Mouse (Mus musculus): ENCODE measurements around the gene Lifr. TPM values are rescaled to one million over a fixed set of nuclear protein-coding genes. Genes with fewer than 3 reads are reported as not detected.

Lifr gene
- polyA plus RNA-seq, 1 experiment from 2014 or later, result 31.4 TPM

GRCm38 (mm10) chr15:7189678-7190454, 99.5 kb downstream of the Lifr start:
- H3K4me2 ChIP-seq, result no peak overlapping the region
- WGBS (ENCODE audit: insufficient replicate concordance), result 64% methylated on average over 22 of the region's 22 CpGs
- H3K27ac ChIP-seq (ENCODE audit: low read depth, low read length), result peak overlapping the region; percentile 46
- no peaks in the 10 kb centered on the region for H3K9me3 ChIP-seq (replicated peaks; ENCODE audit: control insufficient read depth, low read length)
- H3K4me1 ChIP-seq (ENCODE audit: control insufficient read depth, insufficient read depth, low read length), result peaks cover 10% of the 10 kb centered on the region
- H3K36me3 ChIP-seq (ENCODE audit: control insufficient read depth, insufficient read depth, low read length), result peaks cover 8% of the 10 kb centered on the region; the same call in 1 of the 2 replicates
- H3K27me3 ChIP-seq (ENCODE audit: control insufficient read depth, insufficient read depth, low read length), result no peaks in the 10 kb centered on the region
- no peak overlapping the region for H3K9ac ChIP-seq (ENCODE audit: low read depth, low read length)
- ATAC-seq (replicated peaks; ENCODE audit: insufficient number of reproducible peaks, low FRiP score, low TSS enrichment), result peak; percentile 58; the same call in 1 of the 2 replicates
- H3K4me3 ChIP-seq (ENCODE audit: low read depth, low read length), result no peak overlapping the region

GRCm38 (mm10) chr15:7191074-7191473, 100.7 kb downstream of the Lifr start:
- Histone ChIP-seq H3K4me3 (ENCODE audit: low read depth, low read length) (no peak overlapping the region), H3K4me2 (no peak overlapping the region), H3K9ac (ENCODE audit: low read depth, low read length) (no peak overlapping the region), H3K27me3 (ENCODE audit: control insufficient read depth, insufficient read depth, low read length) (no peaks in the 10 kb centered on the region), H3K36me3 (ENCODE audit: control insufficient read depth, insufficient read depth, low read length) (0 out of 2 replicates have a peak, but pooled peaks cover 6% of the 10 kb centered on the region), H3K27ac (ENCODE audit: low read depth, low read length) (no peak overlapping the region), H3K9me3 (replicated peaks; ENCODE audit: control insufficient read depth, low read length) (no peaks in the 10 kb centered on the region), H3K4me1 (ENCODE audit: control insufficient read depth, insufficient read depth, low read length) (peaks cover 11% of the 10 kb centered on the region)
- 79% methylated on average over 4 of the region's 4 CpGs for WGBS (ENCODE audit: insufficient replicate concordance)
- no peak for ATAC-seq (replicated peaks; ENCODE audit: insufficient number of reproducible peaks, low FRiP score, low TSS enrichment)

GRCm38 (mm10) chr15:7192582-7192981, 102.2 kb downstream of the Lifr start:
- Histone ChIP-seq H3K4me2 (no peak overlapping the region), H3K4me1 (ENCODE audit: control insufficient read depth, insufficient read depth, low read length) (peaks cover 11% of the 10 kb centered on the region), H3K36me3 (ENCODE audit: control insufficient read depth, insufficient read depth, low read length) (0 out of 2 replicates have a peak, but pooled peaks cover 6% of the 10 kb centered on the region), H3K27me3 (ENCODE audit: control insufficient read depth, insufficient read depth, low read length) (no peaks in the 10 kb centered on the region), H3K4me3 (ENCODE audit: low read depth, low read length) (no peak overlapping the region), H3K27ac (ENCODE audit: low read depth, low read length) (no peak overlapping the region), H3K9me3 (replicated peaks; ENCODE audit: control insufficient read depth, low read length) (no peaks in the 10 kb centered on the region), H3K9ac (ENCODE audit: low read depth, low read length) (no peak overlapping the region)
- WGBS (ENCODE audit: insufficient replicate concordance), result 91% methylated on average over 2 of the region's 2 CpGs
- ATAC-seq (replicated peaks; ENCODE audit: insufficient number of reproducible peaks, low FRiP score, low TSS enrichment), result no peak

- no peaks in the 10 kb centered on the region for H3K9me3 ChIP-seq (replicated peaks; ENCODE audit: control insufficient read depth, low read length)
- H3K9ac ChIP-seq (ENCODE audit: low read depth, low read length), result no peak overlapping the region
- no peak overlapping the region for H3K4me3 ChIP-seq (ENCODE audit: low read depth, low read length)
- H3K4me2 ChIP-seq, result 0 out of 2 replicates have a peak overlapping the region, but pooled peaks have one; percentile 4
- H3K27me3 ChIP-seq (ENCODE audit: control insufficient read depth, insufficient read depth, low read length), result no peaks in the 10 kb centered on the region
- peaks cover 11% of the 10 kb centered on the region for H3K4me1 ChIP-seq (ENCODE audit: control insufficient read depth, insufficient read depth, low read length)
- no peak for ATAC-seq (replicated peaks; ENCODE audit: insufficient number of reproducible peaks, low FRiP score, low TSS enrichment)
- H3K36me3 ChIP-seq (ENCODE audit: control insufficient read depth, insufficient read depth, low read length), result 0 out of 2 replicates have a peak, but pooled peaks cover 6% of the 10 kb centered on the region
- H3K27ac ChIP-seq (ENCODE audit: low read depth, low read length), result peak overlapping the region; percentile 7; the same call in 1 of the 2 replicates
- 28% methylated on average over 13 of the region's 13 CpGs for WGBS (ENCODE audit: insufficient replicate concordance)
Measured at GRCm38 (mm10) chr15:7194147-7194720, 103.8 kb downstream of the Lifr start.

- Histone ChIP-seq H3K27ac (ENCODE audit: low read depth, low read length) (peak overlapping the region; percentile 7; the same call in 1 of the 2 replicates), H3K4me3 (ENCODE audit: low read depth, low read length) (no peak overlapping the region), H3K9me3 (replicated peaks; ENCODE audit: control insufficient read depth, low read length) (no peaks in the 10 kb centered on the region), H3K36me3 (ENCODE audit: control insufficient read depth, insufficient read depth, low read length) (0 out of 2 replicates have a peak, but pooled peaks cover 6% of the 10 kb centered on the region), H3K9ac (ENCODE audit: low read depth, low read length) (no peak overlapping the region), H3K4me2 (no peak overlapping the region), H3K27me3 (ENCODE audit: control insufficient read depth, insufficient read depth, low read length) (no peaks in the 10 kb centered on the region), H3K4me1 (ENCODE audit: control insufficient read depth, insufficient read depth, low read length) (peaks cover 11% of the 10 kb centered on the region)
- WGBS (ENCODE audit: insufficient replicate concordance), result 39% methylated on average over 6 of the region's 6 CpGs
- ATAC-seq (replicated peaks; ENCODE audit: insufficient number of reproducible peaks, low FRiP score, low TSS enrichment), result no peak
Measured at GRCm38 (mm10) chr15:7194748-7195221, 104.4 kb downstream of the Lifr start.

GRCm38 (mm10) chr15:7197652-7198445, 107.4 kb downstream of the Lifr start:
- Histone ChIP-seq H3K4me3 (ENCODE audit: low read depth, low read length) (no peak overlapping the region), H3K27ac (ENCODE audit: low read depth, low read length) (no peak overlapping the region), H3K9ac (ENCODE audit: low read depth, low read length) (no peak overlapping the region), H3K27me3 (ENCODE audit: control insufficient read depth, insufficient read depth, low read length) (no peaks in the 10 kb centered on the region), H3K9me3 (replicated peaks; ENCODE audit: control insufficient read depth, low read length) (no peaks in the 10 kb centered on the region), H3K4me2 (no peak overlapping the region), H3K36me3 (ENCODE audit: control insufficient read depth, insufficient read depth, low read length) (no peaks in the 10 kb centered on the region), H3K4me1 (ENCODE audit: control insufficient read depth, insufficient read depth, low read length) (peaks cover 23% of the 10 kb centered on the region)
- WGBS (ENCODE audit: insufficient replicate concordance), result 73% methylated on average over 3 of the region's 3 CpGs
- ATAC-seq (replicated peaks; ENCODE audit: insufficient number of reproducible peaks, low FRiP score, low TSS enrichment), result no peak

- H3K4me3 ChIP-seq (ENCODE audit: low read depth, low read length), result no peak overlapping the region
Measured at GRCm38 (mm10) chr15:7198816-7199215, 108.4 kb downstream of the Lifr start.

GRCm38 (mm10) chr15:7200286-7200685, 109.9 kb downstream of the Lifr start:
- Histone ChIP-seq H3K27ac (ENCODE audit: low read depth, low read length) (no peak overlapping the region), H3K4me1 (ENCODE audit: control insufficient read depth, insufficient read depth, low read length) (peaks cover 28% of the 10 kb centered on the region), H3K4me3 (ENCODE audit: low read depth, low read length) (no peak overlapping the region), H3K9me3 (replicated peaks; ENCODE audit: control insufficient read depth, low read length) (no peaks in the 10 kb centered on the region), H3K4me2 (no peak overlapping the region), H3K27me3 (ENCODE audit: control insufficient read depth, insufficient read depth, low read length) (no peaks in the 10 kb centered on the region), H3K36me3 (ENCODE audit: control insufficient read depth, insufficient read depth, low read length) (no peaks in the 10 kb centered on the region), H3K9ac (ENCODE audit: low read depth, low read length) (no peak overlapping the region)
- 57% methylated on average over 6 of the region's 6 CpGs for WGBS (ENCODE audit: insufficient replicate concordance)
- no peak for ATAC-seq (replicated peaks; ENCODE audit: insufficient number of reproducible peaks, low FRiP score, low TSS enrichment)

More at GRCm38 (mm10) chr15:7198816-7199215, 108.4 kb downstream of the Lifr start:
- 65% methylated on average over 2 of the region's 2 CpGs for WGBS (ENCODE audit: insufficient replicate concordance)
- no peaks in the 10 kb centered on the region for H3K9me3 ChIP-seq (replicated peaks; ENCODE audit: control insufficient read depth, low read length)
- no peak overlapping the region for H3K4me2 ChIP-seq
- H3K4me1 ChIP-seq (ENCODE audit: control insufficient read depth, insufficient read depth, low read length), result peaks cover 28% of the 10 kb centered on the region
- H3K27me3 ChIP-seq (ENCODE audit: control insufficient read depth, insufficient read depth, low read length), result no peaks in the 10 kb centered on the region
- H3K9ac ChIP-seq (ENCODE audit: low read depth, low read length), result no peak overlapping the region
- no peak for ATAC-seq (replicated peaks; ENCODE audit: insufficient number of reproducible peaks, low FRiP score, low TSS enrichment)
- no peaks in the 10 kb centered on the region for H3K36me3 ChIP-seq (ENCODE audit: control insufficient read depth, insufficient read depth, low read length)
- no peak overlapping the region for H3K27ac ChIP-seq (ENCODE audit: low read depth, low read length)
